Mouse (Mus musculus): Measurements from ENCODE around the gene Polr3c.
"Not testable (repeated sequence)": the region's sequence is repeated elsewhere in the genome, so short reads cannot be mapped to it uniquely, and the experiment has no call there.

The Polr3c gene

GRCm38 (mm10) chr3:96707903-96708683, 19.3 kb downstream of the Polr3c start, which contains the start of gene Nudt17:
Gene Nudt17 (minus strand): TSS chr3:96708562.
- peak; percentile 96 for DNase-seq

- peak; percentile 91 for DNase-seq
Observed at GRCm38 (mm10) chr3:96706984-96707383, 20.4 kb downstream of the Polr3c start.

- peak; percentile 87 for DNase-seq
Observed at GRCm38 (mm10) chr3:96706217-96706616, 21.2 kb downstream of the Polr3c start.

GRCm38 (mm10) chr3:96704778-96705177, 22.6 kb downstream of the Polr3c start:
- DNase-seq = peak; percentile 91

- no peak for DNase-seq
Observed at GRCm38 (mm10) chr3:96701003-96701402, 26.4 kb downstream of the Polr3c start.

GRCm38 (mm10) chr3:96700376-96700775, 27.1 kb downstream of the Polr3c start:
- DNase-seq = no peak

GRCm38 (mm10) chr3:96698993-96699690, 28.3 kb downstream of the Polr3c start:
- DNase-seq = no peak

- peak; percentile 100 for DNase-seq
Observed at GRCm38 (mm10) chr3:96696766-96697732, 30.4 kb downstream of the Polr3c start.

- peak; percentile 99 for DNase-seq
Observed at GRCm38 (mm10) chr3:96696198-96696765, 31.1 kb downstream of the Polr3c start, which contains the start of gene Pias3. Gene Pias3 (plus strand): TSS chr3:96696384.

- DNase-seq = no peak
Observed at GRCm38 (mm10) chr3:96693579-96693978, 33.8 kb downstream of the Polr3c start.

- peak; percentile 91 for DNase-seq
Observed at GRCm38 (mm10) chr3:96692506-96692905, 34.9 kb downstream of the Polr3c start.

GRCm38 (mm10) chr3:96690298-96690697, 37.1 kb downstream of the Polr3c start:
- DNase-seq = no peak

- no peak for DNase-seq
Observed at GRCm38 (mm10) chr3:96688854-96689253, 38.6 kb downstream of the Polr3c start.

- not testable (repeated sequence) for DNase-seq
Observed at GRCm38 (mm10) chr3:96686057-96686456, 41.4 kb downstream of the Polr3c start.

- DNase-seq = no peak
Observed at GRCm38 (mm10) chr3:96684822-96685156, 42.6 kb downstream of the Polr3c start.

- peak; percentile 93 for DNase-seq
Observed at GRCm38 (mm10) chr3:96684151-96684821, 43.1 kb downstream of the Polr3c start.

GRCm38 (mm10) chr3:96683496-96683895, 43.9 kb downstream of the Polr3c start:
- peak; percentile 81 for DNase-seq

GRCm38 (mm10) chr3:96680269-96680956, 47.0 kb downstream of the Polr3c start:
- DNase-seq = peak; percentile 72

GRCm38 (mm10) chr3:96679159-96679674, 48.2 kb downstream of the Polr3c start:
- DNase-seq = peak; percentile 84

- DNase-seq = no peak
Observed at GRCm38 (mm10) chr3:96678456-96678855, 49.0 kb downstream of the Polr3c start.

- no peak for DNase-seq
Observed at GRCm38 (mm10) chr3:96675690-96676089, 51.7 kb downstream of the Polr3c start.

Measured in heart, adult 11 months (tissue).